Mouse (Mus musculus): Measurements from ENCODE around the gene Smg7. TPM values are rescaled to one million over a fixed set of nuclear protein-coding genes. Genes with fewer than 3 reads are reported as not detected.
A peak's percentile ranks its signal among the peaks of the same experiment; 100 is the strongest.

Smg7 gene
- polyA plus RNA-seq (2012; rRNA removed) = 47.3 and 51.8 TPM in 2 replicates

- Histone ChIP-seq H3K4me3 (replicated peaks; ENCODE audit: insufficient read depth, low read depth, low read length) (peak within 1 kb of the TSS; percentile 93), H3K27me3 (ENCODE audit: control insufficient read depth, insufficient read depth, low read length) (no peaks in the 10 kb centered on the region), H3K27ac (ENCODE audit: insufficient read depth, low read length) (peak within 1 kb of the TSS; percentile 100), H3K4me1 (ENCODE audit: control insufficient read depth, insufficient read depth, low read length) (no peaks in the 10 kb centered on the region; the same call in 1 of the 2 replicates)
- peak in 1 of 2 experiments; percentile 82 for DNase-seq
- TF ChIP-seq POLR2A (IDR thresholded peaks at IDR 0.05; ENCODE audit: borderline replicate concordance, insufficient read depth, low read length) (0 out of 2 replicates have a peak, but pooled peaks have one; percentile 4), CTCF (IDR thresholded peaks at IDR 0.05; ENCODE audit: borderline replicate concordance, insufficient read depth, low read depth, low read length) (no peak)
- 1% methylated on average over 84 of the region's 93 CpGs for WGBS
Observed at GRCm38 (mm10) chr1:152901765-152902664, at the start of gene Smg7. TSS of gene Smg7 (minus strand) at chr1:152902646.

GRCm38 (mm10) chr1:152942977-152943376 lies 40.5 kb upstream of the Smg7 start:
- DNase-seq = no peak
- Histone ChIP-seq H3K4me1 (ENCODE audit: control insufficient read depth, insufficient read depth, low read length) (no peaks in the 10 kb centered on the region), H3K27ac (ENCODE audit: insufficient read depth, low read length) (no peak overlapping the region), H3K4me3 (replicated peaks; ENCODE audit: insufficient read depth, low read depth, low read length) (no peak overlapping the region), H3K27me3 (ENCODE audit: control insufficient read depth, insufficient read depth, low read length) (no peaks in the 10 kb centered on the region)
- TF ChIP-seq CTCF (IDR thresholded peaks at IDR 0.05; ENCODE audit: borderline replicate concordance, insufficient read depth, low read depth, low read length) (no peak), POLR2A (IDR thresholded peaks at IDR 0.05; ENCODE audit: borderline replicate concordance, insufficient read depth, low read length) (no peak)
- 63% methylated on average over 4 of the region's 4 CpGs for WGBS

- WGBS = 62% methylated on average over 5 of the region's 5 CpGs
- H3K4me1 ChIP-seq (ENCODE audit: control insufficient read depth, insufficient read depth, low read length) = peaks cover 4% of the 10 kb centered on the region; the same call in 1 of the 2 replicates
- H3K4me3 ChIP-seq (replicated peaks; ENCODE audit: insufficient read depth, low read depth, low read length) = no peak overlapping the region
- peak in 1 of 2 experiments; percentile 12 for DNase-seq
- no peaks in the 10 kb centered on the region for H3K27me3 ChIP-seq (ENCODE audit: control insufficient read depth, insufficient read depth, low read length)
- H3K27ac ChIP-seq (ENCODE audit: insufficient read depth, low read length) = no peak overlapping the region
- TF ChIP-seq POLR2A (IDR thresholded peaks at IDR 0.05; ENCODE audit: borderline replicate concordance, insufficient read depth, low read length) (no peak), CTCF (IDR thresholded peaks at IDR 0.05; ENCODE audit: borderline replicate concordance, insufficient read depth, low read depth, low read length) (no peak)
Observed at GRCm38 (mm10) chr1:152936365-152936764, 33.9 kb upstream of the Smg7 start.

GRCm38 (mm10) chr1:152935476-152935875 lies 33.0 kb upstream of the Smg7 start:
- 73% methylated on average over 6 of the region's 6 CpGs for WGBS
- Histone ChIP-seq H3K27ac (ENCODE audit: insufficient read depth, low read length) (no peak overlapping the region), H3K4me3 (replicated peaks; ENCODE audit: insufficient read depth, low read depth, low read length) (no peak overlapping the region), H3K27me3 (ENCODE audit: control insufficient read depth, insufficient read depth, low read length) (no peaks in the 10 kb centered on the region), H3K4me1 (ENCODE audit: control insufficient read depth, insufficient read depth, low read length) (peaks cover 4% of the 10 kb centered on the region; the same call in 1 of the 2 replicates)
- TF ChIP-seq CTCF (IDR thresholded peaks at IDR 0.05; ENCODE audit: borderline replicate concordance, insufficient read depth, low read depth, low read length) (no peak), POLR2A (IDR thresholded peaks at IDR 0.05; ENCODE audit: borderline replicate concordance, insufficient read depth, low read length) (no peak)
- no peak for DNase-seq

DNA sequence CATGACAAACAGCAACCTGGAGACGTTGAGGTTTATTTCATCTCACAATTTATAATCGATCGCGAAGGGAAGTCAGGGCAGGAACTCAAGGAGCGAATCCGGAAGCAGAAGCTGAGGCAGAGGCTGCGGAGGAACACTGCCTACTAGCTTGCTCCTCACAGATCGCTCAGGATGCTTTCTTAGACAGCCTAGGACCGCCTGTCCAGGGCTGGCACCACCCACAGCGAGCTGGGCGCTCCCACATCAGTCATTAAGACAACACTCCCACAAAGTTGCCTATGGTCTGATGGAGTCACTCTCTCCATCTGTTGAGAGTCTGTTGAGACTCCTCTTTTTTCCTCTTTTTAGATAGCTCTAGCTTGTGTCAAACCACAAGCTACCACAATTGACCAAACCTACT lies 31.5 kb upstream of the Smg7 start:
- WGBS = 70% methylated on average over 11 of the region's 11 CpGs
- TF ChIP-seq POLR2A (IDR thresholded peaks at IDR 0.05; ENCODE audit: borderline replicate concordance, insufficient read depth, low read length) (no peak), CTCF (IDR thresholded peaks at IDR 0.05; ENCODE audit: borderline replicate concordance, insufficient read depth, low read depth, low read length) (no peak)
- Histone ChIP-seq H3K4me1 (ENCODE audit: control insufficient read depth, insufficient read depth, low read length) (peaks cover 4% of the 10 kb centered on the region; the same call in 1 of the 2 replicates), H3K4me3 (replicated peaks; ENCODE audit: insufficient read depth, low read depth, low read length) (no peak overlapping the region), H3K27me3 (ENCODE audit: control insufficient read depth, insufficient read depth, low read length) (no peaks in the 10 kb centered on the region), H3K27ac (ENCODE audit: insufficient read depth, low read length) (no peak overlapping the region)
- no peak for DNase-seq

GRCm38 (mm10) chr1:152921786-152922185 lies 19.3 kb upstream of the Smg7 start:
- no peak for DNase-seq
- no peaks in the 10 kb centered on the region for H3K4me1 ChIP-seq (ENCODE audit: control insufficient read depth, insufficient read depth, low read length)
- H3K27ac ChIP-seq (ENCODE audit: insufficient read depth, low read length) = no peak overlapping the region
- H3K4me3 ChIP-seq (replicated peaks; ENCODE audit: insufficient read depth, low read depth, low read length) = no peak overlapping the region
- H3K27me3 ChIP-seq (ENCODE audit: control insufficient read depth, insufficient read depth, low read length) = no peaks in the 10 kb centered on the region
- WGBS = 88% methylated on average over 3 of the region's 3 CpGs
- TF ChIP-seq CTCF (IDR thresholded peaks at IDR 0.05; ENCODE audit: borderline replicate concordance, insufficient read depth, low read depth, low read length) (no peak), POLR2A (IDR thresholded peaks at IDR 0.05; ENCODE audit: borderline replicate concordance, insufficient read depth, low read length) (no peak)

DNA sequence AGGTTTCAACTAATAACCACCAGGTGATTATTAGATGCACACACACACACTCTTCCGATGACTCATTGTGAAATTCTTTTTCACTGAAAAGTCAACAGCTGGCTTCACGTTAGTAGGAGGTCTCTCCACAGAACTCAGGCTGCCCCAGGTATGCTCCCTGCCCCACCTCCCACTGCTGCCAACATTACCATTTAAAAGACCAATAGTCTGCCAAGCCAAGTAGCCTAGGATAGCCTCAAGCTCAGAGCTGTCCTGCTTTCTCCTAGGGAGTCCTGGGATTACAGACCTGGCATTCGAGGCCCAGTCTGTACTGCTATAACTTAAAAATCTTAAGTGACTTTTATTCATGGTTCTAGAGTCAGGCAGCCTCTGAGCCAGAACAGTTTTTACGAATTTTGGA lies 15.2 kb upstream of the Smg7 start:
- Histone ChIP-seq H3K4me1 (ENCODE audit: control insufficient read depth, insufficient read depth, low read length) (no peaks in the 10 kb centered on the region), H3K4me3 (replicated peaks; ENCODE audit: insufficient read depth, low read depth, low read length) (no peak overlapping the region), H3K27ac (ENCODE audit: insufficient read depth, low read length) (no peak overlapping the region), H3K27me3 (ENCODE audit: control insufficient read depth, insufficient read depth, low read length) (no peaks in the 10 kb centered on the region)
- TF ChIP-seq CTCF (IDR thresholded peaks at IDR 0.05; ENCODE audit: borderline replicate concordance, insufficient read depth, low read depth, low read length) (no peak), POLR2A (IDR thresholded peaks at IDR 0.05; ENCODE audit: borderline replicate concordance, insufficient read depth, low read length) (no peak)
- WGBS = 80% methylated on average over 4 of the region's 4 CpGs
- no peak for DNase-seq

GRCm38 (mm10) chr1:152916936-152917335 lies 14.5 kb upstream of the Smg7 start:
- no peak overlapping the region for H3K27ac ChIP-seq (ENCODE audit: insufficient read depth, low read length)
- H3K27me3 ChIP-seq (ENCODE audit: control insufficient read depth, insufficient read depth, low read length) = no peaks in the 10 kb centered on the region
- no peak for TF ChIP-seq POLR2A (IDR thresholded peaks at IDR 0.05; ENCODE audit: borderline replicate concordance, insufficient read depth, low read length)
- TF ChIP-seq CTCF (IDR thresholded peaks at IDR 0.05; ENCODE audit: borderline replicate concordance, insufficient read depth, low read depth, low read length) = no peak
- no peak for DNase-seq
- WGBS = 93% methylated on average over 5 of the region's 5 CpGs
- no peaks in the 10 kb centered on the region for H3K4me1 ChIP-seq (ENCODE audit: control insufficient read depth, insufficient read depth, low read length)
- H3K4me3 ChIP-seq (replicated peaks; ENCODE audit: insufficient read depth, low read depth, low read length) = no peak overlapping the region
